Mouse (Mus musculus) macrophage (primary cell): ENCODE data around the gene Rab3il1. TPM values are rescaled to one million over a fixed set of nuclear protein-coding genes. Genes with fewer than 3 reads are reported as not detected.

ENCODE experiments used
- H3K27ac ChIP-seq: fragments of 350-480 bp; formaldehyde crosslinking; 2 replicates; pipeline ENCODE4 v1.9.0; 2021
- H3K36me3 ChIP-seq: fragments of 350-480 bp; formaldehyde crosslinking; 2 replicates; pipeline ENCODE4 v1.9.0; 2021; ENCODE audit errors: inconsistent target
- H3K4me3 ChIP-seq: fragments of 350-480 bp; formaldehyde crosslinking; 2 replicates; pipeline ENCODE4 v1.9.0; 2021; ENCODE audit errors: inconsistent target
- H3K79me2 ChIP-seq: fragments of 350-480 bp; formaldehyde crosslinking; 2 replicates; pipeline ENCODE4 v1.9.0; 2021; ENCODE audit errors: inconsistent target
- WGBS: methylation state at CpG from one replicate; pipeline ENCODE4 v1.1.7; 2026; ENCODE audit warnings: inconsistent platforms; ENCODE audit not compliant: missing documents; 5-methylcytosine and 5-hydroxymethylcytosine counted together
- polyA plus RNA-seq: library from polyadenylated mRNA; stranded (reverse); fragments of 250-400 nt; gene quantifications from 3 replicates; pipeline ENCODE4 v1.2.4, GENCODE M21; 2018; ENCODE audit warnings: inconsistent platforms

The Rab3il1 gene
- polyA plus RNA-seq, 1 experiment from 2014 or later, result 97.7 TPM

GRCm38 (mm10) chr19:10050438-10050837, 49.0 kb downstream of the Rab3il1 start:
- no CpG with 5 or more reads among the region's 2 CpGs for WGBS
- Histone ChIP-seq H3K27ac (no peak overlapping the region), H3K36me3 (no peaks in the 10 kb centered on the region; the same call in 1 of the 2 replicates), H3K4me3 (no peak overlapping the region), H3K79me2 (no peaks in the 10 kb centered on the region)

- WGBS, result 71% methylated on average over 4 of the region's 4 CpGs
Measured at GRCm38 (mm10) chr19:10052698-10053097, 51.2 kb downstream of the Rab3il1 start.

GRCm38 (mm10) chr19:10053692-10054260, 52.3 kb downstream of the Rab3il1 start:
- Histone ChIP-seq H3K4me3 (no peak overlapping the region), H3K79me2 (no peaks in the 10 kb centered on the region), H3K27ac (no peak overlapping the region), H3K36me3 (no peaks in the 10 kb centered on the region; the same call in 1 of the 2 replicates)
- WGBS, result 94% methylated on average over 10 of the region's 10 CpGs

More at GRCm38 (mm10) chr19:10052698-10053097, 51.2 kb downstream of the Rab3il1 start:
- H3K4me3 ChIP-seq, result no peak overlapping the region
- no peaks in the 10 kb centered on the region; the same call in 1 of the 2 replicates for H3K36me3 ChIP-seq
- H3K79me2 ChIP-seq, result no peaks in the 10 kb centered on the region
- H3K27ac ChIP-seq, result no peak overlapping the region

DNA sequence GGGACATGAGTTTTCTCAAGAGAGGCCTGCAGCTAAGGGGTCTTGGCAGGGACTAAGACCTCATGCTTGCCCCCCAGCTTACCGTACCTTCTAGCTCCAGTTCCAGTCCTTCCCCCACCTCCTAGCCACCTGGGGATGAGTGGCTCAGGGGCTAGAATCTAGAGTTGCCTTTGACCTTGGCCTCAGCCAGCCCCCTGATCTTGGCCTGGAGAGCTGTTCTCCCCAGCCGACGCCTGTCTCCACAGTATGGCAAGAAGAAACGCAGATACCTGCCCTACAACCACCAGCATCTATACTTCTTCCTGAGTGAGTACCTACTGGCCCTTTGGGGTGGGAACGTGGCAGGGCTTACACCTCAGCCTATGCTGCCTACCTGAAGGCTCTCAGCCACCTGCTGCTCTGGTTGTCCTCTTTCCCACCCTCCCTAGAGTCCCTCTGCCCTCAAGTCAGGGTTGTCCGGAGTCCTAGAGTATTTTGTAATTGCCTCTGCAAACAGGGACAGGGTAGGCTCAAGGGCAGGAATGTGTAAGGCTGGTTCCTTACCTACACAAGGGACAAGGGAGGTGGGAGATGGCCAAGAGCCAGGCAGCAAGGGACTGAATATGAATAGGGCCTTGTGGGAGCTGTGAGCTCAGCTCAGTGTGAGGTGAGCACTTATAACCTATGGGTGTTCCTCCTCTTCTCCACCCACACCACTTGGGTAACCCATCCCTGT, 53.0 kb downstream of the Rab3il1 start:
- H3K27ac ChIP-seq, result no peak overlapping the region
- 99% methylated on average over 6 of the region's 6 CpGs for WGBS
- H3K79me2 ChIP-seq, result no peaks in the 10 kb centered on the region
- no peaks in the 10 kb centered on the region; the same call in 1 of the 2 replicates for H3K36me3 ChIP-seq
- H3K4me3 ChIP-seq, result no peak overlapping the region

DNA sequence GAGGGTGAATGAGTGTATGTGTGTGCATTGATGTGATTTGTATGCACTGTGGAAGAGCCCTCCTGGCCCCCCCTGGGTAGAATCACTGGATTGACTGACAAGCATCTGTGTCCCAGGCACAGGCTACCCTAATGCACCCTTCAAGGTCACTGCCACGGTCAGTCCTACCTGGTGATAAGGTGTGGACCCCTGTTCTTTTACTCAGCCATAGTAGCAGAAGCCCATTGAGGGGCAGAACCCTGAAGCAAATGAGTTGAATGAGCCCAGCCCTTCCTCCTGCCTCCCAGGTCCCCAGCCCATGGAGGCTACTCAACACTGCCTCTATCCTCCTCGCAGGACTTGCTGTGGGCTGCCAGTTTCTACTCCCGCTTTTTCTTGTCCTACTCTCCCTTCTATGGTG, 53.8 kb downstream of the Rab3il1 start:
- Histone ChIP-seq H3K36me3 (no peaks in the 10 kb centered on the region; the same call in 1 of the 2 replicates), H3K4me3 (no peak overlapping the region), H3K79me2 (no peaks in the 10 kb centered on the region), H3K27ac (no peak overlapping the region)
- WGBS, result 98% methylated on average over 3 of the region's 3 CpGs

GRCm38 (mm10) chr19:10055783-10056660, 54.6 kb downstream of the Rab3il1 start:
- Histone ChIP-seq H3K79me2 (no peaks in the 10 kb centered on the region), H3K4me3 (no peak overlapping the region), H3K27ac (no peak overlapping the region), H3K36me3 (no peaks in the 10 kb centered on the region; the same call in 1 of the 2 replicates)
- WGBS, result 94% methylated on average over 22 of the region's 22 CpGs

DNA sequence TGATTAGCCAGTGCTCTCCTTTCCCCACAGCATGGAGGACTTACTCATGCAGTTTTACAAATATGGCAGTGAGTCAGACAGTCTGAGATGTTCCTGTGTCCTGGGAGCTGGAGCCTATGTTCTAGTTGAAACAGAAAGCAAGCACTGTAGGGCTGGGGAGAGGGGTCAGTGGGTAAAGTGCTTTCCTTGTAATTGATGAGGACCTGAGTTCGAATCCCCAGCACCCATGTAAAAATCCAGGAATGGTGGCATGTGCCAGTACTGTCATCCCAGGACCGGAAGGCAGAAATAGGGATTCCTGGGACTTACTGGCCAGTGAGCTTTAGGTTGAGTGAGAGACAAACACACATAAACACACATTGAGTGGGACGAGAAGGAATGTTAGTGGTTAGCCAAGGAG, 55.2 kb downstream of the Rab3il1 start:
- 97% methylated on average over 3 of the region's 3 CpGs for WGBS
- Histone ChIP-seq H3K27ac (no peak overlapping the region), H3K36me3 (no peaks in the 10 kb centered on the region; the same call in 1 of the 2 replicates), H3K79me2 (no peaks in the 10 kb centered on the region), H3K4me3 (no peak overlapping the region)

DNA sequence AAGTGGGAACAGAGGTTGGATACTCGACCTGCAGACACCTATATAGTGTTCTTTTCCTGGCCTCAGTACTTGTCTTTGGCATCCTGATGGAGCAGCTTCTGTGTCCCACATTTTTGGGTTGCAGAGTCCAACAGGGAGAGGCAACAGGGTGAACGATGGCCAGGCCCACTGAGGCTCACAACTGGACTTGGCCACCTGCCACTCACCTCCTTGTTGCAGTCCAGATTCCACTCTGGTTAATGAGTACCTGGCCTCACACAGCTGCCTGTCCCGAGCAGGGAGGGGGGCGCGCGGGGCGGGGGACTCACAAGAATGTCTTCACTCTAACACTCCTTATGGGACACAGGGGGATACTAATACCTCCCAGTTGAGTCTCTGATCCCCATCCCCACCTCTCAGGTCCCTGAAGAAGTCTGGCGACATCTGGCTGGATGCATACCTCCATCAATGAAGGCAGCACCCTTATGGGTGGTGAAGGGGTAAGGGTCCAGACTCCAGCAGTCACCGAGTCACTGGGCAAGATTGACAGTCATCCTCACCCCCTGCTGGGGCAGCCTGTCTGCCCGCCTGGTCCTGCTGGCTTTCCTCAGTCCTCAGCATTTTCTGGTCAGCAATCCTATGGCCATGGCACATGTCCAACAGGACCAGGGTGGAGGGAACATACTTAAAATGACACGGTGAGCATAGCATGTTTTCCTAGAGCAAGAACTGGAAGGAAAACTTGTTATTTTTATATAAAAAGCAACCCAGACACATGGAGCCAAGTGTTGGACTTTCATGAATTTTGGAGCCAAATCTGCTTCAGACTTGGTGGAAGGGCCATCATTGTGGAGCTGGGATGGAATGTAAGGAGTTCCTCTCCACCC, 56.2 kb downstream of the Rab3il1 start:
- Histone ChIP-seq H3K4me3 (no peak overlapping the region), H3K36me3 (no peaks in the 10 kb centered on the region; the same call in 1 of the 2 replicates), H3K79me2 (no peaks in the 10 kb centered on the region), H3K27ac (no peak overlapping the region)
- WGBS, result 92% methylated on average over 10 of the region's 11 CpGs

GRCm38 (mm10) chr19:10058352-10058825, 56.9 kb downstream of the Rab3il1 start:
- H3K27ac ChIP-seq, result no peak overlapping the region
- no peaks in the 10 kb centered on the region; the same call in 1 of the 2 replicates for H3K36me3 ChIP-seq
- H3K4me3 ChIP-seq, result no peak overlapping the region
- no peaks in the 10 kb centered on the region for H3K79me2 ChIP-seq
- 94% methylated on average over 1 of the region's 1 CpGs for WGBS

DNA sequence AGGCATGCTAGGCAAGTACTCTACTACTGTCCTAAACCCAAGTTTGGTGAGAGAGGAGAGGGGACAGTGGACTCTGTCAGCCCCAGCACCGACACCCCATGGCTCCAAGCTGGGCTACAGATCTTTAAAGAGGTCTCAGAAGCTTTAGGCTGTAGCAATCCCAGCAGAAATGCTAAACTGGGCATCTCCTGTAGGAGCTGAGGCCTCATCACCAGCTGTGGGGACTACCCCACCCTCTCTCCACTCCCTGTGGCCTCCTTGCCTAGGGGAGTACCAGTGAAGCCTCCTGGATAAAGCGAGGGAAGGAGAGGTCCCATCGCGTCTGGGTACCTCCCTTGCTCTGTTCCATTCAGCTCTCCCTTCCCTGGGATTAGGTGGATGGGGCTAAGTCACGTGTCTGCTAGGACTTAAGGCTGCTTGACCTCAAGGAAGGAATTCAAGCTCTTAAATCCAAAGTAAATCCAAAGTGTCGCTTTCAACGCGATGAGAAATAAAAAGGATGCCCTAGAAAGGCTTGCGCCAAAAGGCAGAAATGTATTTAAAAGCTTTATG, 57.5 kb downstream of the Rab3il1 start:
- H3K27ac ChIP-seq, result no peak overlapping the region
- H3K4me3 ChIP-seq, result no peak overlapping the region
- 94% methylated on average over 9 of the region's 9 CpGs for WGBS
- H3K36me3 ChIP-seq, result no peaks in the 10 kb centered on the region; the same call in 1 of the 2 replicates
- no peaks in the 10 kb centered on the region for H3K79me2 ChIP-seq

GRCm38 (mm10) chr19:10059911-10060567, 58.6 kb downstream of the Rab3il1 start:
- H3K36me3 ChIP-seq, result no peaks in the 10 kb centered on the region; the same call in 1 of the 2 replicates
- 30% methylated on average over 10 of the region's 10 CpGs for WGBS
- no peak overlapping the region for H3K4me3 ChIP-seq
- no peaks in the 10 kb centered on the region for H3K79me2 ChIP-seq
- H3K27ac ChIP-seq, result no peak overlapping the region

- H3K36me3 ChIP-seq, result no peaks in the 10 kb centered on the region; the same call in 1 of the 2 replicates
- H3K27ac ChIP-seq, result no peak overlapping the region
- H3K4me3 ChIP-seq, result no peak overlapping the region
- no peaks in the 10 kb centered on the region for H3K79me2 ChIP-seq
- WGBS, result 85% methylated on average over 7 of the region's 8 CpGs
Measured at GRCm38 (mm10) chr19:10060783-10061590, 59.5 kb downstream of the Rab3il1 start.
